Comparison of ENCODE assay signal across 10 mouse cellular contexts in the genomic region with DNA sequence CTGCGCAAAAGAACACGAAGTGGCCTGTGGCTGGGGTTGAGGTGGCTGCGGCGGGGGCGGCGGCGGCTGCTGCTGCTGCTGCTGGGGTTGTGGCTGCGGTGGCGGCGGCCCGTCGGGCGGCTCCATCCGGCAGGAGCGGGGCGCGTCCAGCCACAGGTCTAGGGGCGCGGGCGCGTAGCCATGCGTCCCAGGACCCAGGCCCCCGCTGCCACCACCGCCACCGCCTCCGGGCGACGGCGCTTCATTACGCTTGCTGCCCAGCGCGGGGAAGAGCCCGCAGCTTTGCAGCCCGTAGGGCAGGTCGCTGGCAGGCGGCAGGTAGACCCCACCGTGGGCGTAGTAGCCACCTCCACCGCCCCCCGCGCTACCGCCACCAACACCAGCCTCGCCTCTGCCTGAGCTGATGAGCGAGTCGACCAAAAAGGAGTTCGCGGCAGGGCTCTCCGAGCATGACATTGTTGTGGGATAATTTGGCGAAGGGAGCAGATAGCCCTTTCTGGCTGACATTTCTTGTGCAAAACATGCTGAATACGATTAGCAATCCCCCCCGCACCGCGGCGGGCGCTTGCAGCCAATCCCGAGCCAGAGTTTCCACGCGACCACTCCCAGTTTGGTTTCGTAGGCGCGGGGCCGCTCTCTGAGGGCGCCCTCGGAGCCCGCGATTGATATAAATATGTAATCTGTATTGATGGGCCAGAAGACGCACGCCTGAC. TPM values are rescaled to one million over a fixed set of nuclear protein-coding genes. Genes with fewer than 3 reads are reported as not detected.
DNase-seq lines count a peak whose midpoint lies in the region; TF ChIP-seq lines count a peak whose summit lies in the region.
"Had no signal": no experiment of that assay in that cellular context is flagged by ENCODE, and none has a peak within 500 bp of the region (broad histone marks: within the 10 kb centered on the region; RNA-seq: fewer than 3 reads in every experiment).

No protein-coding gene starts in this region.

- peaks cover 3% of the 10 kb centered on the region for H3K4me1 ChIP-seq in testis, adult 2 months (ENCODE audit: control insufficient read depth, insufficient read depth, low read length)
- H3K4me1 ChIP-seq: midbrain, embryonic 13.5 days had no signal

- H3K27ac ChIP-seq in testis, adult 2 months (ENCODE audit: control insufficient read depth, insufficient read depth, low read depth, low read length), result no peak overlapping the region
- H3K27ac ChIP-seq: midbrain, embryonic 13.5 days had no signal

- peaks cover 23% of the 10 kb centered on the region for H3K27me3 ChIP-seq in testis, adult 2 months (ENCODE audit: control insufficient read depth, insufficient read depth, low read length)

- no peak for TF ChIP-seq POLR2A in testis, adult 2 months (IDR thresholded peaks at IDR 0.05; ENCODE audit: control insufficient read depth, low read depth, low read length)

- no peak for DNase-seq in testis, postnatal 14 days (ENCODE audit: low spot score)
- peak; percentile 65 for DNase-seq in gastrocnemius, postnatal 10 days
- peak; percentile 83 to 85 for DNase-seq in kidney, postnatal 36 days
- no peak for DNase-seq in right cerebral cortex, adult 2 months (ENCODE audit: low spot score in 2 of 2)
- DNase-seq in adrenal gland, postnatal 4 days (ENCODE audit: low spot score in 2 of 2), result no peak
- no peak for DNase-seq in left cerebral cortex, adult 8-10 months (ENCODE audit: low spot score in 2 of 2)
- DNase-seq: cerebellum, postnatal 14 days had no signal

- H3K4me3 ChIP-seq in testis, adult 2 months (ENCODE audit: control insufficient read depth, low read depth, low read length), result peak overlapping the region; percentile 11; the same call in 1 of the 2 replicates
- H3K4me3 ChIP-seq: midbrain, embryonic 13.5 days had no signal

- H3K36me3 ChIP-seq in testis, adult 2 months (ENCODE audit: control insufficient read depth, insufficient read depth, low read length), result no peaks in the 10 kb centered on the region
- H3K36me3 ChIP-seq: midbrain, embryonic 13.5 days had no signal

- no peak for TF ChIP-seq CTCF in testis, adult 2 months (IDR thresholded peaks at IDR 0.05; ENCODE audit: control insufficient read depth, insufficient read depth, insufficient replicate concordance, low read depth, low read length)

RNA-seq across cellular contexts. Expression of a gene that starts 3.7 kb away (rescaled TPM):
- 0.52 and 1.9 TPM in 2 replicates for polyA plus RNA-seq in testis, adult 2 months (2012; rRNA removed)
- 10 to 100 TPM in 1 of 2 experiments, 1 to 10 TPM in 1; 7.8 to 11.2 TPM for total RNA-seq in gastrocnemius, postnatal 10 days (2021)
- 10 to 100 TPM in 1 of 2 experiments, 1 to 10 TPM in 1; 4.5 to 14.6 TPM for total RNA-seq in adrenal gland, postnatal 4 days (2021)
- total RNA-seq in left cerebral cortex, adult 8-10 months (2022), result not detected
- polyA plus RNA-seq: midbrain, embryonic 13.5 days; small intestine, adult 2 months had no signal

RNA-seq across cellular contexts. Expression of a gene that starts 6.1 kb away (rescaled TPM):
- 0.19 and 1.6 TPM in 2 replicates for polyA plus RNA-seq in testis, adult 2 months (2012; rRNA removed)
- 10 to 100 TPM; 30.2 to 30.8 TPM for total RNA-seq in gastrocnemius, postnatal 10 days (2021)
- total RNA-seq in adrenal gland, postnatal 4 days (2021), result 10 to 100 TPM in 1 of 2 experiments, under 1 TPM in 1; 0.87 to 11.1 TPM
- total RNA-seq in left cerebral cortex, adult 8-10 months (2022), result not detected
- polyA plus RNA-seq: midbrain, embryonic 13.5 days; small intestine, adult 2 months had no signal

RNA-seq across cellular contexts. Expression of a gene that starts 11.0 kb away (rescaled TPM):
- polyA plus RNA-seq in testis, adult 2 months (2012; rRNA removed), result 0.47 TPM in 1 of 2 replicates, not detected in the other
- total RNA-seq in gastrocnemius, postnatal 10 days (2021), result 1 to 10 TPM; 4.4 to 5.6 TPM
- total RNA-seq in adrenal gland, postnatal 4 days (2021), result 1 to 10 TPM in 1 of 2 experiments, not detected in 1; 3.0 TPM
- not detected for total RNA-seq in left cerebral cortex, adult 8-10 months (2022)
- polyA plus RNA-seq: midbrain, embryonic 13.5 days; small intestine, adult 2 months had no signal

RNA-seq across cellular contexts. Expression of a gene that starts 12.9 kb away (rescaled TPM):
- 0.48 and 0.72 TPM in 2 replicates for polyA plus RNA-seq in testis, adult 2 months (2012; rRNA removed)
- total RNA-seq in gastrocnemius, postnatal 10 days (2021), result 1 to 10 TPM; 9.4 to 9.7 TPM
- total RNA-seq in adrenal gland, postnatal 4 days (2021), result 10 to 100 TPM; 25.1 to 28.1 TPM
- total RNA-seq in left cerebral cortex, adult 8-10 months (2022), result not detected
- polyA plus RNA-seq: midbrain, embryonic 13.5 days had no signal

RNA-seq across cellular contexts. Expression of a gene that starts 21.4 kb away (rescaled TPM):
- not detected in 2 replicates for polyA plus RNA-seq in testis, adult 2 months (2012; rRNA removed)
- not detected for total RNA-seq in gastrocnemius, postnatal 10 days (2021)
- total RNA-seq in adrenal gland, postnatal 4 days (2021), result 1 to 10 TPM; 2.3 to 4.1 TPM
- not detected for total RNA-seq in left cerebral cortex, adult 8-10 months (2022)
- polyA plus RNA-seq: midbrain, embryonic 13.5 days had no signal

Comparison
In these comparisons a context has a peak if more than half of its experiments do, and no peak if none do; other contexts are left out.
1. DNase-seq: peak in gastrocnemius, postnatal 10 days (single experiment) and kidney, postnatal 36 days (2 of 2); none in testis, postnatal 14 days (single experiment), right cerebral cortex, adult 2 months (0 of 2), adrenal gland, postnatal 4 days (0 of 2) and left cerebral cortex, adult 8-10 months (0 of 2).
2. RNA of a gene that starts 3.7 kb away (total RNA-seq): 4.5 to 14.6 TPM in adrenal gland, postnatal 4 days and 7.8 to 11.2 TPM in gastrocnemius, postnatal 10 days; not detected in left cerebral cortex, adult 8-10 months; every median in the first group is over 4 times any median in the second.